Mouse (Mus musculus) adrenal gland (tissue): ENCODE data around the gene Ipo7.

Experiments
- intact Hi-C: fragments of 180-260 bp; cut with DNase I; formaldehyde crosslinking; loops from one replicate; pipeline ENCODE4 v1.15.1; 2025
- long read RNA-seq, 2 experiments: library from polyadenylated mRNA; unstranded; transcript quantifications; one replicate each; pipeline ENCODE4 v2.0.0; 2020; ENCODE audit warnings: borderline replicate concordance in 1 of 2; ENCODE audit not compliant: insufficient replicate concordance in 1 of 2

Gene Ipo7
- long read RNA-seq, experiment 1, partial matches to known transcripts = 0 of 4 reads
- long read RNA-seq, experiment 1, other reads (novel, unspliced or antisense) = 4 of 4 reads
- long read RNA-seq, experiment 2, partial matches to known transcripts = 4 of 6 reads
- long read RNA-seq, experiment 2, other reads (novel, unspliced or antisense) = 2 of 6 reads

- intact Hi-C loops = no loop called here
Measured at GRCm38 (mm10) chr7:110018117-110018630, at the start of gene Ipo7. TSS of gene Ipo7 (plus strand) at chr7:110018274.

- intact Hi-C loops = no loop called here
Measured at GRCm38 (mm10) chr7:109968924-109969450, 49.1 kb upstream of the Ipo7 start.

GRCm38 (mm10) chr7:109969542-109969941 is 48.5 kb upstream of the Ipo7 start:
- intact Hi-C loops = no loop called here

- intact Hi-C loops = loop anchor here (5.0 kb wide), 1 partner anchor 71 kb away; no protein-coding TSS in a partner anchor
Measured at GRCm38 (mm10) chr7:109975966-109976715, 41.9 kb upstream of the Ipo7 start.

GRCm38 (mm10) chr7:109977131-109977530 is 40.9 kb upstream of the Ipo7 start:
- intact Hi-C loops = loop anchor here (5.0 kb wide), 1 partner anchor 70 kb away; no protein-coding TSS in a partner anchor

- intact Hi-C loops = loop anchor here (5.0 kb wide), 2 partner anchors 38 to 68 kb away; no protein-coding TSS in a partner anchor
Measured at GRCm38 (mm10) chr7:109984608-109985007, 33.5 kb upstream of the Ipo7 start.

GRCm38 (mm10) chr7:109985661-109986132 is 32.4 kb upstream of the Ipo7 start:
- intact Hi-C loops = loop anchor here (5.0 kb wide), 2 partner anchors 37 to 67 kb away; no protein-coding TSS in a partner anchor

- intact Hi-C loops = loop anchor here (5.0 kb wide), 2 partner anchors 36 to 66 kb away; no protein-coding TSS in a partner anchor
Measured at GRCm38 (mm10) chr7:109986133-109986669, 31.9 kb upstream of the Ipo7 start.

GRCm38 (mm10) chr7:109986775-109987174 is 31.3 kb upstream of the Ipo7 start, which contains the start of gene Tmem41b:
TSS of gene Tmem41b (minus strand) at chr7:109986929.
- intact Hi-C loops = loop anchor here (5.0 kb wide), 2 partner anchors 36 to 66 kb away; no protein-coding TSS in a partner anchor

GRCm38 (mm10) chr7:109991286-109991685 is 26.8 kb upstream of the Ipo7 start:
- intact Hi-C loops = no loop called here

GRCm38 (mm10) chr7:109993157-109993959 is 24.7 kb upstream of the Ipo7 start:
- intact Hi-C loops = no loop called here

GRCm38 (mm10) chr7:109998388-109998787 is 19.7 kb upstream of the Ipo7 start:
- intact Hi-C loops = no loop called here

- intact Hi-C loops = no loop called here
Measured at GRCm38 (mm10) chr7:110002092-110002491, 16.0 kb upstream of the Ipo7 start.

- intact Hi-C loops = no loop called here
Measured at GRCm38 (mm10) chr7:110002968-110003367, 15.1 kb upstream of the Ipo7 start.

GRCm38 (mm10) chr7:110005976-110006375 is 12.1 kb upstream of the Ipo7 start:
- intact Hi-C loops = no loop called here

- intact Hi-C loops = no loop called here
Measured at GRCm38 (mm10) chr7:110006471-110007195, 11.4 kb upstream of the Ipo7 start.

GRCm38 (mm10) chr7:110008513-110008912 is 9.6 kb upstream of the Ipo7 start:
- intact Hi-C loops = no loop called here

GRCm38 (mm10) chr7:110009084-110009483 is 9.0 kb upstream of the Ipo7 start:
- intact Hi-C loops = no loop called here

GRCm38 (mm10) chr7:110011417-110011816 is 6.7 kb upstream of the Ipo7 start:
- intact Hi-C loops = no loop called here

GRCm38 (mm10) chr7:110014272-110014671 is 3.8 kb upstream of the Ipo7 start:
- intact Hi-C loops = no loop called here
